Mouse (Mus musculus) left cerebral cortex, postnatal 14 days (tissue): ENCODE data around the gene Syt8. TPM values are rescaled to one million over a fixed set of nuclear protein-coding genes. Genes with fewer than 3 reads are reported as not detected.

Experiments
- DNase-seq, 2 experiments: peaks; one replicate each; pipeline ENCODE4 v3.0.0; 2021 to 2022; ENCODE audit warnings: low spot score in 2 of 2, mixed read lengths in 1 of 2
- intact Hi-C: fragments of 180-260 bp; cut with DNase I; formaldehyde crosslinking; loops from one replicate; pipeline ENCODE4 v1.15.1; 2025
- long read RNA-seq, 2 experiments: library from polyadenylated mRNA; stranded (forward); transcript quantifications; one replicate each; pipeline ENCODE4 v2.0.0; 2021
- total RNA-seq, 2 experiments: library from RNA; stranded (reverse); gene quantifications; 2 replicates each; pipeline ENCODE4 v1.2.3; 2021

Syt8 gene
- total RNA-seq = under 1 TPM in 1 of 2 experiments, not detected in 1; 0.44 TPM
- long read RNA-seq, experiment 1 = 0 reads
- long read RNA-seq, experiment 2 = 0 reads

GRCm38 (mm10) chr7:142434137-142434865 lies at the start of gene Syt8:
Syt8 (plus strand) TSS chr7:142434850.
- DNase-seq = no peak
- intact Hi-C loops = no loop called here

DNA sequence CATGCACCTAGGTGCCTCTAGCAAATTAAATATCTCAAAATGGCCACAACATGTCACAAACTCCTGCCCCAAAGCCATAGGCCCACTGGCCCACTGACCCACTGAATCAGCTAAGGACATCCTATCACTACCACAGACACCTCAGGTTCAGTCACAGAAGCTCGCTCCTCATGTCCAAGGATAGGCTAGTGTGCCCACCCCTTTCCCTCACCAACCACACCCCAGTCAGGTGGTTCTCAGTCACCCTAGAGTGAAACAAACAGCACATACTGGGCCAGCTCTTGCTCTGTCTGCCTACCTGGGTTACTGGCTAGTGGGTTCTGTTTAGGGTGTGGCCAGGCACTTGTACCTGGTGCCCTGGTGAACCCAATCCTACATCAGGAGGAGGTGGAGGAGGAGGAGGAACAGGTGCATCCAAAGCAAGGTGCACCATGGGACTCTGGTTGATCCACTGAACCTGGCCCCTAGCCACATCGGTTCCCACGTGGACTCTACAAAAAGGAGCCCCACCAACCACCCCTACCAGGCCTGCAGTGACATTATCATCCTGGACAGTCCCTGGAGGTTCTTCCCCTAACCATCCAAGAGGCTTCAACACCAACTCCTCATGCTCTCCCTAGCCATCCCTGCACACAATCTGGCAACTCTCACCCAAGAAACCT lies 48.8 kb upstream of the Syt8 start:
- no peak for DNase-seq
- intact Hi-C loops = no loop called here

DNA sequence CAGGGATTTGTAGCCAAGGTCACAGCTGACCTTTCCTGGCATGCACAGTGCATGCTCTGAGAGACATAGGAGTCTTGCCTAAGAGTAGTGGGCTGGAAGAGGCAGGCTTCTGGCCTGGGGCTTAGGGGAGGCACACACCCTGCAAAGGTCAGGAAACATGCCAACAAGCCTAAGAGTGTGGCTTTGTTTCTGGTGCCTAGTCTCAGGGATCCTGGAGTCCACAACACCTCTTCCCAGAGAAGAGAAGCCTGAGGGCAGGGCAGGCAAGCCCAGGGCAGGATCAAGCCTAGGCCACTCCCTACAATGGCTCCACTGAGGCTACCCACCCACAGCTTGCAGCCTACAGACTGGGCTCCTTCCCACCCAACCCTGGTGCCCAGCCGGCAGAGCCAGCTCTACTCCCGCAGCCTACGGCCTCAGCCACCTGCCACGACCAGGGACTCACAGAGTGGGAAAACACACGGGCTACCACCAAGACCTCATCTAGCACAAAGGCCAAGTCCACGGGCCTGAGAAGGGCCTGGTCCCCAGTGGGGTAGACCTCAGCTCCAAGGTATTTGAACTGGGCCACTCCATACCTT lies 47.9 kb upstream of the Syt8 start:
- no peak for DNase-seq
- intact Hi-C loops = no loop called here

DNA sequence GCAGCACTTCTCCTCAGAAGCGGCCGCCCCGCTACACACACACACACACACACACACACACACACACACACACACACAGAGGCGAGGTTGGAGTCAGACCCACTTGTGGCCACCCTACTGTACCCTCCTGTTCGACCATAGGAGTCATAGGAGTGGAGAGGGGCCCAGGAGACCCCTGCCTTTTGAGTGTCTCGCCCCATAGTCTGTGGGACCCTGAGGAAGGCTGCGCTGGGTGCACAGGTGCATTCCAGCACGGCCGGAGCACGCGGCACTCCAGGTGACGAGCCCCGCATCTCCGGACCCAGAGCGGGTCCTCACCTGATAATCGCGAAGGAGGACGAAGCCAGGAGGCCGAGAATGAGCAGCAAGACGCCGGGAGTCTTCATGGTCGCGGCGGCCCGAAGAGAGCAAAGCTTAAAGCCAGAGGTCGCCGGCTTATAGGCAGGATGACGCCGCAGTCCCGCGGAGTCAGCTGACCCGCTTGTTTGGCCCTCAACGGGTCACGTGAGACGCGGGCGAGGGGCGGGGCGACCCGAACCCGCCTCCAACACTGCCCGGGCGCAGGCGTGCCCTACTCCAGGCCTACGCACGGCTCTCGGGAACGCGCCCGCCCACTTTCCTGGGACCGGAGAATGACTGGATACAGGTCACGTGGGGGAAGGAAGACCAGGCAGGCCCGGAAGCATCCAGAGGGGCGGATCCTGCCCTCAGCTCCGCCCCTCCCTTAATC lies 47.1 kb upstream of the Syt8 start, which contains the start of gene Ctsd:
TSS of gene Ctsd (minus strand) at position 620 of the 730 bp plus-strand sequence.
- intact Hi-C loops = no loop called here

GRCm38 (mm10) chr7:142388198-142388597 lies 46.5 kb upstream of the Syt8 start:
- DNase-seq = no peak
- intact Hi-C loops = no loop called here

More for the DNA sequence above, 47.1 kb upstream of the Syt8 start, which contains the start of gene Ctsd:
- DNase-seq = peak; percentile 97 to 98

- DNase-seq = no peak
- intact Hi-C loops = no loop called here
Observed at GRCm38 (mm10) chr7:142388740-142389139, 45.9 kb upstream of the Syt8 start.

DNA sequence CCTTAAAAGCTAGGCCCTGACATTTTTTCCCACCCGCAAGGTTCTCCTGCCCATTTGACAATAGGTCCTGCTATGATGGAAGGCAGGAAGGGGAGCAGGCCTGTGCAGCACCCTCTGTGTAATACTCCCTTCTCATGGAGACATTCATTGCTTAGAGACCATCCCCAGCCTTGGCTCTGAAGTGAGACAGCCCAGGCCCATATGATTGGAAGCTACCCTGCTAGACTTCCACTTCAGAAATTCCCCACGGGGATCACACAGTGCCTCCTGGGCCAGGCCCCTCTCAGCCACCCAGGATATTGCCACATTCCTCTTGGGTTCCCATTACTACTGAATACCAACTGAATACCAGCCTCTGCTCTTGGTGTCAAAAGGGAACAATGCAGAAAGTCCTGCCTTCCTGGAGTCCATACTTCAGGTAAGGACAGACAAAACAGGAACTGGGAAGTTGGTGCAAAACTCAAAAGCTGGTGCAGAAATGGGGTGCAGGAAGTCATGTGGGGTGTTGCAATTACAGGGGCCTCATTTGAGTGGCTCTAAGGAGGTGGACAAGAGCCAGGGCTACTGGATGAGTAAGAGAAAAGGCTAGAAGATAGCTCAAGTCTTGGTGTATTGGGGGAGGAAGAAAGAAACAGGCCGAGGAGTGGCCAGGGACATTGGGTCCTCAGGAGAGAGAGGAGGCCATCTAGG lies 44.5 kb upstream of the Syt8 start:
- intact Hi-C loops = no loop called here
- no peak for DNase-seq

GRCm38 (mm10) chr7:142391108-142391507 lies 43.5 kb upstream of the Syt8 start:
- no peak for DNase-seq
- intact Hi-C loops = no loop called here

- no peak for DNase-seq
- intact Hi-C loops = no loop called here
Observed at GRCm38 (mm10) chr7:142391609-142392008, 43.0 kb upstream of the Syt8 start.

- intact Hi-C loops = no loop called here
- DNase-seq = no peak
Observed at GRCm38 (mm10) chr7:142393191-142393590, 41.5 kb upstream of the Syt8 start.

- DNase-seq = no peak
- intact Hi-C loops = no loop called here
Observed at GRCm38 (mm10) chr7:142394261-142395190, 40.1 kb upstream of the Syt8 start.

DNA sequence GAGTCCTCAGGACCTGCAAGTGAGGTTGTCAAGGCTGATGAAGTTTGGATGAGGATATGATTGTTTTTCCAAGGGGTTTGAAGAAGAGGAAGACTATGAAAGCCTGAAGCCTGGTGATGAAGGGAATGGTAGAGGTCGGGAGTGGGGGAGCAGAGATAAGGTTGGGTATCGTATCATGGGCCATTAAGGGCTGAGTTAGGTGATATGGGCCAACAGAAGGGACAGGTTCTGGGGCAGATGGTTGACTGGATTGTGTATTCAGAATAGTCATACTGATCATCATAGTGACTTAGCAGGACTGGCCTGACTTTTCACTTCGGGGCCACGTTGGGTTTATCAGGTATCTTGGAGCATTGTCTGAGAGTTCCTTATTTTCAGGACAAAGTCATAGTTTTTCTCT lies 39.2 kb upstream of the Syt8 start:
- intact Hi-C loops = no loop called here

DNA sequence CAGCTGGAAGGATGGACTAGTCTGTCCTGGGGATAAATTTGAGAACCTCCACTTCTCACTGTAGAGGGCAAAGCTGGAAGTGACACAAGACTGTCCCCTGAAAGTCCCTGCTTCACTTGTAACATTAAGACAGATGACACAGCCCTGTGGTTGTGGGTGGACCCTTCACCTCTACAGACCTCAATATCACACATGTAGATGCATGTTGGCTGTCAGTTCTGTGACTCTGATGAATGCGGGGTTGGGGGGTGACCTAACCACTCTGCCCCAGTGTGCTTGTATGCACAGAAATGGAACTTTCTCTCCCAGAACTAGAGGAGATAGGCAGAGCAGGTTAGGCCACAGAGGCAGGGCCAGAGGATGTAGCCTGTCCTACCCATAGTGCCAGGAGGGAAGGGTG lies 38.0 kb upstream of the Syt8 start:
- intact Hi-C loops = no loop called here

More for the DNA sequence above, 39.2 kb upstream of the Syt8 start:
- DNase-seq = no peak

GRCm38 (mm10) chr7:142398052-142398451 lies 36.6 kb upstream of the Syt8 start:
- intact Hi-C loops = no loop called here
- DNase-seq = no peak

More for the DNA sequence above, 38.0 kb upstream of the Syt8 start:
- no peak for DNase-seq

DNA sequence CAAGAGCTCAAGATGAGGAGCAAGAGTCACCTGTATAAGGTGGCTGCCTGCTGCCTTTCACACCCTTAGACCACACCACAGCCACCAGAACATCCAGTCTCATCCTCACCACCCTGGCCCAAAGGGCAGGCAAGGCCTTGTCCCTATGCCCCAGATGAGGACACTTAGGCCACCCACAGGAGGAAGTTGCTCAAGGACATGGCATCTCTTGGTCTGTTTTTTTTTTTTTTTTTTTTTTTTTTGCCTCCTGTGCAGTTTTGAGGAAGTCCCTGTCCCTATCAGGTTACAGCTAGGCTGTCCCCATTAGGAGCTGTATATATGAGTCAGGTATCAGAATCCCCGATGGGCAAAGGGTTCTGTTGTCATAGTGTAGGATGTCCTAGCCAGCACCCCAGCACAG lies 35.4 kb upstream of the Syt8 start:
- DNase-seq = no peak
- intact Hi-C loops = no loop called here

DNA sequence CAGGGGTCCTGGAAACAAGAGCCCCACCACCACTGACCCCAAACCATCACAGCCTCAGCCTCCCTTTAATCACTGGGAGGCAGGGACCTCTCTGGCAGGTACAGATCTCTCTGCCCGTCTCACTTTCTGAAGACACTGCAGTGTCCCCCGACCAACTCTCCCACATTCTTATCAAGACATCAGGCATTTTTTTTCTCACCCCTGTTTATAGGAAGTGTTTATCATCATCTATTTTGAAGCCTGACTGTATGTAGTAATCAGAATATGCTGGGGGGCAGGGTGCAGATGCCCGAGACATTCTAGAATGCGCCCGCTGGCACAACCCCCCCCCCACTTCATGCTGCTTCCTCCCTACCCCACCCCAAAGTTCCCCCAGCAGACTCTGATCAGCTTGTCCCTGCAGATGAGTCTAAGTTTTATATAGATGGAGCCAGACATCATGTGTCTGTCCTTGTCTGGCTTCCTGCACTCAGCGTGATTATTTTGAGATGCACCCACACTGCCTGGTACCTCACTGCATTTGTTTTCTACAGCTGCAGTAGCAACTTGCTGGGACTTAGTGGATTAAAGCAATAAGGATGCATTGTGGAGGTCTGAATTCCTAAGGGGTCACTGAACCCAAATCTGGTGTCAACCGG lies 34.4 kb upstream of the Syt8 start:
- peak; percentile 56 to 74 for DNase-seq
- intact Hi-C loops = no loop called here

GRCm38 (mm10) chr7:142400750-142401142 lies 33.9 kb upstream of the Syt8 start:
- no peak for DNase-seq
- intact Hi-C loops = no loop called here

DNA sequence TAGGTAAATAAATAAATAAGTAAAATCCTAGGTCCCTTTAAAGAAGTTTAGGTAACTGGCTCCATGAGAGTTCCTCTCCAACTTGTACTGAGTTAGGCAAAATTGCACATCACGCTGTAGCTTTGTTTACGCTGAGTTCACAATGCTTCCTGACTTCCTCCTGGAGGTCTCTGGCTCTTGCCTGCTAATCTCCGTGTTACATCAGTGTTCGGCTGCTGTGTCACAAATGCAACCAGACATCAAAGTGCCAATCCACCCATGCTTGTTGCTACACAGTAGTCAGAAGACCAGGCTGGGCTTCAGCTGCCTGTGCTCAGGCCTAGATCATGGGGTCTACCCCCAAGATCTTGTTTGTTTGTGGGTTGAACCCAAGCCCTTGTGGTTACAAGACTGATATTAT lies 31.1 kb upstream of the Syt8 start:
- intact Hi-C loops = no loop called here
- peak in 1 of 2 experiments; percentile 55 for DNase-seq
